Mouse (Mus musculus) hindbrain, embryonic 13.5 days (tissue): ENCODE data around the gene Myo5a. TPM values are rescaled to one million over a fixed set of nuclear protein-coding genes. Genes with fewer than 3 reads are reported as not detected.

Experiments
- ATAC-seq: fragments of 200-750 bp; cut with Nextera tagmentation; 2 replicates; pipeline ENCODE4 v1.8.0; 2017; ENCODE audit warnings: moderate TSS enrichment; ENCODE audit not compliant: low FRiP score
- H3K27ac ChIP-seq: fragments of 300-500 bp; sonication (generic); 2 replicates; pipeline ENCODE4 v1.5.1; 2015; ENCODE audit warnings: inconsistent platforms, mild to moderate bottlenecking, moderate library complexity
- H3K27me3 ChIP-seq: fragments of 300-500 bp; sonication (generic); 2 replicates; pipeline ENCODE4 v1.6.1; 2015; ENCODE audit warnings: mild to moderate bottlenecking, inconsistent platforms
- H3K36me3 ChIP-seq: fragments of 300-500 bp; sonication (generic); 2 replicates; pipeline ENCODE4 v1.6.1; 2015; ENCODE audit warnings: mild to moderate bottlenecking, inconsistent platforms
- H3K4me1 ChIP-seq: fragments of 300-500 bp; sonication (generic); replicated peaks from 2 replicates; pipeline ENCODE4 v1.6.1; 2015; ENCODE audit warnings: inconsistent platforms
- H3K4me2 ChIP-seq: fragments of 300-500 bp; sonication (generic); 2 replicates; pipeline ENCODE4 v1.6.1; 2015; ENCODE audit warnings: inconsistent platforms, mild to moderate bottlenecking, moderate library complexity
- H3K4me3 ChIP-seq: fragments of 300-500 bp; sonication (generic); 2 replicates; pipeline ENCODE4 v1.5.1; 2015; ENCODE audit warnings: mild to moderate bottlenecking, inconsistent platforms
- H3K9ac ChIP-seq: fragments of 300-500 bp; sonication (generic); 2 replicates; pipeline ENCODE4 v1.6.1; 2015; ENCODE audit warnings: mild to moderate bottlenecking, inconsistent platforms
- H3K9me3 ChIP-seq: fragments of 300-500 bp; sonication (generic); 2 replicates; pipeline ENCODE4 v1.6.1; 2016; ENCODE audit warnings: inconsistent platforms
- WGBS: fragments of 180-500 bp; shearing (Covaris S2); methylation state at CpG from one replicate; pipeline ENCODE4 v1.1.7; 2015; 5-methylcytosine and 5-hydroxymethylcytosine counted together
- polyA plus RNA-seq: library from polyadenylated mRNA; unstranded; fragments of >200 nt; fragmentation: Nextera tagmentation; extraction: Ambion mirVana; gene quantifications from 2 replicates; pipeline ENCODE4 v1.2.1, GENCODE M21; 2015

Myo5a gene
- polyA plus RNA-seq, 1 experiment from 2014 or later = 30.0 TPM

- Histone ChIP-seq H3K27ac (no peak overlapping the region), H3K4me3 (no peak overlapping the region), H3K4me2 (no peak overlapping the region), H3K27me3 (no peaks in the 10 kb centered on the region), H3K9me3 (no peaks in the 10 kb centered on the region), H3K4me1 (peaks cover 30% of the 10 kb centered on the region), H3K36me3 (no peaks in the 10 kb centered on the region), H3K9ac (no peak overlapping the region)
- WGBS = 91% methylated on average over 4 of the region's 4 CpGs
- ATAC-seq = no peak
These were observed 188.8 kb downstream of the Myo5a start for GRCm38 (mm10) chr9:75259656-75260055.

- Histone ChIP-seq H3K36me3 (no peaks in the 10 kb centered on the region), H3K27ac (peak overlapping the region; percentile 84), H3K4me3 (no peak overlapping the region), H3K4me1 (peaks cover 23% of the 10 kb centered on the region), H3K9ac (peak overlapping the region; percentile 40), H3K4me2 (0 out of 2 replicates have a peak overlapping the region, but pooled peaks have one; percentile 0), H3K9me3 (no peaks in the 10 kb centered on the region), H3K27me3 (no peaks in the 10 kb centered on the region)
- 4% methylated on average over 8 of the region's 8 CpGs for WGBS
- ATAC-seq = peak; percentile 88
These were observed 190.6 kb downstream of the Myo5a start for GRCm38 (mm10) chr9:75261332-75261872.

GRCm38 (mm10) chr9:75262235-75262826 is 191.5 kb downstream of the Myo5a start:
- Histone ChIP-seq H3K4me1 (peaks cover 23% of the 10 kb centered on the region), H3K27ac (no peak overlapping the region), H3K27me3 (no peaks in the 10 kb centered on the region), H3K9me3 (no peaks in the 10 kb centered on the region), H3K4me2 (no peak overlapping the region), H3K36me3 (no peaks in the 10 kb centered on the region), H3K9ac (no peak overlapping the region), H3K4me3 (no peak overlapping the region)
- ATAC-seq = no peak
- whole genome bisulfite sequencing = 67% methylated on average over 8 of the region's 8 CpGs

GRCm38 (mm10) chr9:75264008-75264718 is 193.3 kb downstream of the Myo5a start:
- Histone ChIP-seq H3K27me3 (0 out of 2 replicates have a peak, but pooled peaks cover 2% of the 10 kb centered on the region), H3K4me3 (no peak overlapping the region), H3K9me3 (no peaks in the 10 kb centered on the region), H3K27ac (no peak overlapping the region), H3K4me2 (no peak overlapping the region), H3K4me1 (peaks cover 23% of the 10 kb centered on the region), H3K36me3 (no peaks in the 10 kb centered on the region), H3K9ac (no peak overlapping the region)
- 60% methylated on average over 3 of the region's 3 CpGs for WGBS
- ATAC-seq = no peak

GRCm38 (mm10) chr9:75267147-75267546 is 196.3 kb downstream of the Myo5a start:
- ATAC-seq = no peak
- Histone ChIP-seq H3K36me3 (no peaks in the 10 kb centered on the region), H3K27me3 (0 out of 2 replicates have a peak, but pooled peaks cover 2% of the 10 kb centered on the region), H3K9me3 (no peaks in the 10 kb centered on the region), H3K4me2 (no peak overlapping the region), H3K4me3 (no peak overlapping the region), H3K27ac (no peak overlapping the region), H3K4me1 (peaks cover 6% of the 10 kb centered on the region), H3K9ac (no peak overlapping the region)
- WGBS = 77% methylated on average over 6 of the region's 6 CpGs

GRCm38 (mm10) chr9:75270382-75270781 is 199.6 kb downstream of the Myo5a start:
- H3K4me2 ChIP-seq = no peak overlapping the region
- H3K36me3 ChIP-seq = no peaks in the 10 kb centered on the region
- no peak overlapping the region for H3K27ac ChIP-seq
- 0 out of 2 replicates have a peak, but pooled peaks cover 2% of the 10 kb centered on the region for H3K27me3 ChIP-seq
- ATAC-seq = no peak
- H3K4me1 ChIP-seq = no peaks in the 10 kb centered on the region; the same call in 1 of the 2 replicates
- 69% methylated on average over 6 of the region's 6 CpGs for WGBS
- no peak overlapping the region for H3K9ac ChIP-seq
- H3K4me3 ChIP-seq = no peak overlapping the region
- no peaks in the 10 kb centered on the region for H3K9me3 ChIP-seq

- H3K9me3 ChIP-seq = no peaks in the 10 kb centered on the region
- no peak overlapping the region for H3K27ac ChIP-seq
- H3K27me3 ChIP-seq = 0 out of 2 replicates have a peak, but pooled peaks cover 2% of the 10 kb centered on the region
- ATAC-seq = no peak
- 94% methylated on average over 8 of the region's 8 CpGs for WGBS
- no peak overlapping the region for H3K4me3 ChIP-seq
- H3K9ac ChIP-seq = no peak overlapping the region
- H3K4me1 ChIP-seq = no peaks in the 10 kb centered on the region; the same call in 1 of the 2 replicates
- H3K4me2 ChIP-seq = no peak overlapping the region
- no peaks in the 10 kb centered on the region for H3K36me3 ChIP-seq
These were observed 200.7 kb downstream of the Myo5a start for GRCm38 (mm10) chr9:75271539-75271938.

Other genes with a start within 250 kb of the Myo5a start
- 5.5 and 7.8 TPM in 2 replicates for gene Onecut1, start 209.1 kb upstream of the Myo5a start, polyA plus RNA-seq
- gene Fam214a, start 118.1 kb upstream of the Myo5a start, polyA plus RNA-seq = 27.0 and 30.2 TPM in 2 replicates
- gene Arpp19, start 33.4 kb upstream of the Myo5a start, polyA plus RNA-seq = 247 and 248 TPM in 2 replicates
- 0.36 and 0.42 TPM in 2 replicates for gene Myo5c, start 161.0 kb downstream of the Myo5a start, polyA plus RNA-seq
- 58.3 and 60.5 TPM in 2 replicates for gene Gnb5, start 235.3 kb downstream of the Myo5a start, polyA plus RNA-seq